Mouse (Mus musculus) common myeloid progenitor, adult 5-6 weeks (primary cell): ENCODE data around the gene Sox18. TPM values are rescaled to one million over a fixed set of nuclear protein-coding genes. Genes with fewer than 3 reads are reported as not detected.
A peak's percentile ranks its signal among the peaks of the same experiment; 100 is the strongest.

Experiments used
- ATAC-seq: replicated peaks from 2 replicates; pipeline ENCODE4 v1.8.0; 2016; ENCODE audit warnings: low read depth, mild to moderate bottlenecking, moderate TSS enrichment, inconsistent platforms; ENCODE audit not compliant: poor library complexity, severe bottlenecking
- total RNA-seq: library from RNA; stranded (forward); fragments of 200-1000, 187-1606 nt; gene quantifications from 2 replicates; pipeline ENCODE4 v1.2.3, GENCODE M21; 2017

The Sox18 gene
- total RNA-seq, 1 experiment from 2014 or later, result not detected

DNA sequence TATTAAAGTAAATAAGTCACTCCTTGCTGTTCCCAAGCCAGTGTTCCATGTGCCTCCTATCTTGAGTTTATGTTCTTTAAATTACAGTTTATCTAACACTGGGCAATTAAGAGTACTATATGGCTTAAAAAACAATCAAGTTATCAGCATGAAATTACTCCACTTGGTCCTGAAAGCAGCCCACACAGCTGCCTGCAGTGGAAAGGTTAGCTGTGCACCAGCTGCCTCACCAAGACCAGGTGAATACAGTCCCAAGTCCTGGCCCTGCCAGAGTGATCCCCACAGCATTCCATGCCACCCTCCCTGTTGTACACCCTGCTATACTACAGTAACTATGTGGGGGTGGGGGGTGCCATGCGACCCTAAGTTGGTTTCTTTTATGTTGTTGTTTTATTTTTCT lies 17.9 kb downstream of the Sox18 start:
- no peak for ATAC-seq

DNA sequence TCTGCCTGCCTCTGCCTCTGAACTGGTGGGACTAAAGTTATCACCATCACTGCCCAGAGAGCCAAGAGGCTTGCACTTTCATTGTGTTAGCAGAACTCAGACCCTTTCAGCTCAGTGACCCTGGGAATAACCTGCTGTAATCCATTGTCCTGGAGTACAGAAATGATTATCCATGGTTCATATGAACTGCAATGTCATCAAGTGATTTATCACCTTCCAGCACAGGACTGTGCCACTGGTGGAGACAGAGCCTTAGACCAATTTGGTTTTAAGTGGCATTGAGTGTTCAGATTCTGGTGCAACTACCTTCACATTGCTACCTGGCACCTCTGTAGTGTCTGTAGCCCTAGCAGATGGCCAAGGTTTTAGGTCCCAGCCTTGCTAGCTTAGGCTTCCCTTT lies 18.4 kb downstream of the Sox18 start:
- ATAC-seq, result no peak

GRCm38 (mm10) chr2:181648926-181649325 lies 22.5 kb downstream of the Sox18 start:
- ATAC-seq, result no peak

DNA sequence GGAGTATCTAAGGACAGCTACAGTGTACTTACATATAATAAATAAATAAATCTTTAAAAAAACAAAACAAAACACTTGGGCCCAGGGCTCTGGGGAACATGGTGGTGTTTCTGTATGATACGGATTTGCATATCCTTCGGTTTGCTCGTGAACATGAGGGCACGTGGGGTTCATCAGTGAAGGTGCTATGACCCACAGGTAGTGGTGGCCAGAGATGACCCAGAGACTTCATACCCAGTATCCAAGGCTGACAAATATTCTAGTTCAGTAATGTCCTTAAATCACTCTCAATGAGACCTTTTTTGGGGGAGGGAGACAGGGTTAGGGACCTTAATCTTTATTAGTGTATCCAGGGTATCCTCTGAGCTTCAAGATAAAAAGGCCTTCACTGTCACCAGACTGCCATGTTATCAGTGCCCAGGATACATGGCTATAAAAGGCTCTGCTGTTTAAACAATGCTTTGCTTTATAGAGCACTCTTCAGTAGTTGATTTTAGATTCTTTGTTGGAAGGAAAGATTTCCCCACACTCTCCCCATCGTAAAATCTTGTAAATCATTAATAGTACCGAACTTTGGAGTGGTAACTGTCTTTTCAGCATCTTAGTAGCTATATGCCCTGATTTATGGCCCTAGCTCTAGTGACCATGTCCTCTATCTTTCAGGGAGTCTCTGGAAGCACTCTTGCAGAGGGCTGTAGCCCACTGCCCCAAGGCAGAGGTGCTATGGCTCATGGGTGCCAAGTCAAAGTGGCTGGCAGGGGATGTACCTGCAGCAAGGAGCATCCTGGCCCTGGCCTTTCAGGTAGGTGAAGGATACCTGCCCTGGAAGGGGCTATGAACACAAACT lies 24.6 kb downstream of the Sox18 start:
- no peak for ATAC-seq

DNA sequence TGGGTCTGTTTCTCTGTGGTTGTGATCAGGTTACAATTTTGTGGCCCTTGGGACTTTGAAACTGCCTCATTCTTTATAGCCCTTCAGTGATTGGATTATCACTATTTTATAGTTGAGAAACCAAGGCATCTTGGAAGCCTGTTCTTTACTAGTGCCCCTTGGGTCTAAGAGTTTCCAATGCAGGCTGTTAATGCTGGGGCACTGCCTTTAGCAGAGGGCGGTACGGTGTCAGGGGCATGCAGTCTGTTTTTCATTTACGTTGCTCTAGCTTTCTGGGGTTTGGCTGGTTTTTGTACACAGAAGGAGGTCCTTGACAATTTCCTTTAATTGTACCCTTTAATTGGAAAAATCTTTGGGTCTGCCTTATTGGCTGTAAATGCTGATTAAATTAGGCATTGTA lies 25.8 kb downstream of the Sox18 start:
- ATAC-seq, result no peak

- ATAC-seq, result peak; percentile 90
These were observed 27.1 kb downstream of the Sox18 start for GRCm38 (mm10) chr2:181644361-181644760.

- ATAC-seq, result no peak
These were observed 35.6 kb downstream of the Sox18 start for GRCm38 (mm10) chr2:181635865-181636264.

- no peak for ATAC-seq
These were observed 38.8 kb downstream of the Sox18 start for GRCm38 (mm10) chr2:181632624-181633023.

GRCm38 (mm10) chr2:181628471-181628870 lies 43.0 kb downstream of the Sox18 start:
- ATAC-seq, result no peak

GRCm38 (mm10) chr2:181623401-181623800 lies 48.0 kb downstream of the Sox18 start:
- ATAC-seq, result peak; percentile 54; the same call in 1 of the 2 replicates

Other genes with a start within 250 kb of the Sox18 start
- gene Zbtb46, start 212.2 kb downstream of the Sox18 start, total RNA-seq, result 7.5 and 8.9 TPM in 2 replicates
- gene Abhd16b, start 178.4 kb downstream of the Sox18 start, total RNA-seq, result not detected in 2 replicates
- 148 and 155 TPM in 2 replicates for gene Tpd52l2, start 174.5 kb downstream of the Sox18 start, total RNA-seq
- gene Dnajc5, start 151.2 kb downstream of the Sox18 start, total RNA-seq, result 30.1 and 31.7 TPM in 2 replicates
- 50.7 and 75.4 TPM in 2 replicates for gene Uckl1, start 86.7 kb downstream of the Sox18 start, total RNA-seq
- 79.0 and 94.9 TPM in 2 replicates for gene Prpf6, start 79.8 kb downstream of the Sox18 start, total RNA-seq
- 16.3 and 26.4 TPM in 2 replicates for gene Zfp512b, start 78.8 kb downstream of the Sox18 start, total RNA-seq
- gene Samd10, start 72.4 kb downstream of the Sox18 start, total RNA-seq, result 0.87 and 1.8 TPM in 2 replicates
- gene Gm29797, start 14.6 kb downstream of the Sox18 start, total RNA-seq, result not detected in 2 replicates
- 3.3 and 9.6 TPM in 2 replicates for gene Tcea2, start 8.7 kb upstream of the Sox18 start, total RNA-seq
- 67.5 and 113 TPM in 2 replicates for gene Rgs19, start 22.3 kb upstream of the Sox18 start, total RNA-seq
- not detected in 2 replicates for gene Lkaaear1, start 26.8 kb upstream of the Sox18 start, total RNA-seq
- not detected in 2 replicates for gene Oprl1, start 43.4 kb upstream of the Sox18 start, total RNA-seq
- gene Myt1, start 91.7 kb upstream of the Sox18 start, total RNA-seq, result not detected in 2 replicates
- gene Pcmtd2, start 166.2 kb upstream of the Sox18 start, total RNA-seq, result 28.0 and 35.9 TPM in 2 replicates
- gene Polr3k, start 192.7 kb upstream of the Sox18 start, total RNA-seq, result 39.3 and 50.7 TPM in 2 replicates